Mouse (Mus musculus): ENCODE data around the gene Vmn1r163.
"Not testable (repeated sequence)": the region's sequence is repeated elsewhere in the genome, so short reads cannot be mapped to it uniquely, and the experiment has no call there.

GRCm38 (mm10) chr7:23019823-23020222 lies 35.5 kb upstream of the Vmn1r163 start, which contains the start of gene Gm4216:
- TF ChIP-seq CTCF, EP300 (IDR thresholded peaks at IDR 0.05): not testable (repeated sequence)
